Mouse (Mus musculus) left cerebral cortex, adult 9 months (tissue): ENCODE results near the gene Hist1h2bg.
"Not testable (repeated sequence)": the region's sequence is repeated elsewhere in the genome, so short reads cannot be mapped to it uniquely, and the experiment has no call there.

Source experiments
- DNase-seq, 2 experiments: peaks; one replicate each; pipeline ENCODE4 v3.0.0; 2022; ENCODE audit warnings: low spot score in 2 of 2

Gene Hist1h2bg

GRCm38 (mm10) chr13:23582219-23583056 lies 11.2 kb downstream of the Hist1h2bg start:
- DNase-seq: no peak

- DNase-seq: no peak
These were observed 12.3 kb downstream of the Hist1h2bg start for GRCm38 (mm10) chr13:23583387-23584068.

- no peak for DNase-seq
These were observed 13.1 kb downstream of the Hist1h2bg start for GRCm38 (mm10) chr13:23584331-23584730.

- DNase-seq: peak in 1 of 2 experiments; percentile 72
These were observed 13.8 kb downstream of the Hist1h2bg start for GRCm38 (mm10) chr13:23585029-23585441.

- peak; percentile 82 to 84 for DNase-seq
These were observed 14.4 kb downstream of the Hist1h2bg start for GRCm38 (mm10) chr13:23585442-23586098.

- no peak for DNase-seq
These were observed 15.1 kb downstream of the Hist1h2bg start for GRCm38 (mm10) chr13:23586099-23586939.

- DNase-seq: no peak
These were observed 15.7 kb downstream of the Hist1h2bg start for GRCm38 (mm10) chr13:23586940-23587225.

GRCm38 (mm10) chr13:23591206-23591605 lies 20.0 kb downstream of the Hist1h2bg start:
- no peak for DNase-seq

GRCm38 (mm10) chr13:23591886-23592285 lies 20.7 kb downstream of the Hist1h2bg start:
- DNase-seq: not testable (repeated sequence)

- no peak for DNase-seq
These were observed 21.4 kb downstream of the Hist1h2bg start for GRCm38 (mm10) chr13:23592614-23593013.

GRCm38 (mm10) chr13:23593051-23593770 lies 22.0 kb downstream of the Hist1h2bg start:
- DNase-seq: no peak

- no peak for DNase-seq
These were observed 24.0 kb downstream of the Hist1h2bg start for GRCm38 (mm10) chr13:23595185-23595584.

- no peak for DNase-seq
These were observed 24.6 kb downstream of the Hist1h2bg start for GRCm38 (mm10) chr13:23595622-23596372.

GRCm38 (mm10) chr13:23597957-23598356 lies 26.8 kb downstream of the Hist1h2bg start:
- DNase-seq: peak in 1 of 2 experiments; percentile 61

GRCm38 (mm10) chr13:23603182-23603699 lies 32.0 kb downstream of the Hist1h2bg start:
- no peak for DNase-seq

GRCm38 (mm10) chr13:23604452-23604851 lies 33.3 kb downstream of the Hist1h2bg start:
- no peak for DNase-seq

- no peak for DNase-seq
These were observed 33.9 kb downstream of the Hist1h2bg start for GRCm38 (mm10) chr13:23605052-23605451.

GRCm38 (mm10) chr13:23609209-23609608 lies 38.0 kb downstream of the Hist1h2bg start:
- DNase-seq: no peak

- DNase-seq: no peak
These were observed 38.6 kb downstream of the Hist1h2bg start for GRCm38 (mm10) chr13:23609844-23610243.

GRCm38 (mm10) chr13:23610393-23610792 lies 39.2 kb downstream of the Hist1h2bg start:
- no peak for DNase-seq
